Mouse (Mus musculus): ENCODE measurements around the gene Acsl6.
"Not testable (repeated sequence)": the region's sequence is repeated elsewhere in the genome, so short reads cannot be mapped to it uniquely, and the experiment has no call there.

Acsl6 gene

GRCm38 (mm10) chr11:54303728-54304470 lies at the start of gene Acsl6:
Gene Acsl6 (plus strand): TSS chr11:54303798.
- no peak for DNase-seq (ENCODE audit: low spot score in 2 of 2)

- peak in 1 of 2 experiments; percentile 8 for DNase-seq (ENCODE audit: low spot score in 2 of 2)
Measured at GRCm38 (mm10) chr11:54254114-54254513, 49.5 kb upstream of the Acsl6 start.

- peak; percentile 63 to 82 for DNase-seq (ENCODE audit: low spot score in 2 of 2)
Measured at GRCm38 (mm10) chr11:54256624-54257376, 46.8 kb upstream of the Acsl6 start.

GRCm38 (mm10) chr11:54263405-54264031 lies 40.1 kb upstream of the Acsl6 start:
- DNase-seq (ENCODE audit: low spot score in 2 of 2) = no peak

- peak; percentile 13 to 45 for DNase-seq (ENCODE audit: low spot score in 2 of 2)
Measured at GRCm38 (mm10) chr11:54264542-54264941, 39.1 kb upstream of the Acsl6 start.

- no peak for DNase-seq (ENCODE audit: low spot score in 2 of 2)
Measured at GRCm38 (mm10) chr11:54267177-54267576, 36.4 kb upstream of the Acsl6 start, which contains the start of gene Il3. Gene Il3 (minus strand): TSS chr11:54267277.

GRCm38 (mm10) chr11:54269191-54269896 lies 34.3 kb upstream of the Acsl6 start:
- no peak for DNase-seq (ENCODE audit: low spot score in 2 of 2)

- no peak for DNase-seq (ENCODE audit: low spot score in 2 of 2)
Measured at GRCm38 (mm10) chr11:54271437-54271949, 32.1 kb upstream of the Acsl6 start.

GRCm38 (mm10) chr11:54287821-54288453 lies 15.7 kb upstream of the Acsl6 start:
- DNase-seq (ENCODE audit: low spot score in 2 of 2) = no peak

- DNase-seq (ENCODE audit: low spot score in 2 of 2) = no peak
Measured at GRCm38 (mm10) chr11:54292163-54292562, 11.4 kb upstream of the Acsl6 start.

- no peak for DNase-seq (ENCODE audit: low spot score in 2 of 2)
Measured at GRCm38 (mm10) chr11:54293980-54294807, 9.4 kb upstream of the Acsl6 start.

- DNase-seq (ENCODE audit: low spot score in 2 of 2) = no peak
Measured at GRCm38 (mm10) chr11:54295971-54296370, 7.6 kb upstream of the Acsl6 start.

GRCm38 (mm10) chr11:54296734-54297133 lies 6.9 kb upstream of the Acsl6 start:
- DNase-seq (ENCODE audit: low spot score in 2 of 2) = no peak

- DNase-seq (ENCODE audit: low spot score in 2 of 2) = not testable (repeated sequence)
Measured at GRCm38 (mm10) chr11:54297471-54297870, 6.1 kb upstream of the Acsl6 start.

GRCm38 (mm10) chr11:54298777-54299176 lies 4.8 kb upstream of the Acsl6 start:
- DNase-seq (ENCODE audit: low spot score in 2 of 2) = no peak

- DNase-seq (ENCODE audit: low spot score in 2 of 2) = no peak
Measured at GRCm38 (mm10) chr11:54301994-54302393, 1.6 kb upstream of the Acsl6 start.

- DNase-seq (ENCODE audit: low spot score in 2 of 2) = no peak
Measured at GRCm38 (mm10) chr11:54302606-54303005, 992 bp upstream of the Acsl6 start.

- DNase-seq (ENCODE audit: low spot score in 2 of 2) = no peak
Measured at GRCm38 (mm10) chr11:54303076-54303727, 396 bp upstream of the Acsl6 start.

GRCm38 (mm10) chr11:54304471-54304873 lies 874 bp downstream of the Acsl6 start:
- no peak for DNase-seq (ENCODE audit: low spot score in 2 of 2)

- no peak for DNase-seq (ENCODE audit: low spot score in 2 of 2)
Measured at GRCm38 (mm10) chr11:54305331-54305730, 1.7 kb downstream of the Acsl6 start.
